Mouse (Mus musculus) spleen, adult 2 months (tissue): ENCODE measurements around the gene Rasgef1b. TPM values are rescaled to one million over a fixed set of nuclear protein-coding genes. Genes with fewer than 3 reads are reported as not detected.

Source experiments
- DNase-seq, 2 experiments: peaks; one replicate each; pipeline versions ENCODE4 v3.0.0 to v3.0.0-alpha.2; 2012 to 2021; ENCODE audit warnings: low spot score in 2 of 2, low read depth in 1 of 2
- H3K27ac ChIP-seq: fragments of 200-500 bp; 2 replicates; pipeline ENCODE4 v1.5.1; 2012; ENCODE audit warnings: low read length, inconsistent platforms; ENCODE audit not compliant: insufficient read depth
- H3K27me3 ChIP-seq: fragments of 200-500 bp; 2 replicates; pipeline ENCODE4 v1.6.1; 2012; ENCODE audit warnings: mild to moderate bottlenecking, moderate library complexity, low read length, inconsistent platforms; ENCODE audit not compliant: control insufficient read depth, insufficient read depth
- H3K36me3 ChIP-seq: fragments of 200-500 bp; 2 replicates; pipeline ENCODE4 v1.6.1; 2012; ENCODE audit warnings: mild to moderate bottlenecking, low read length, inconsistent platforms; ENCODE audit not compliant: control insufficient read depth, insufficient read depth
- H3K4me1 ChIP-seq: fragments of 200-500 bp; 2 replicates; pipeline ENCODE4 v1.6.1; 2011; ENCODE audit warnings: inconsistent platforms; ENCODE audit not compliant: control insufficient read depth, insufficient read depth, insufficient read length
- H3K4me3 ChIP-seq: fragments of 200-500 bp; 2 replicates; pipeline ENCODE4 v1.5.1; 2011; ENCODE audit warnings: mild to moderate bottlenecking, inconsistent platforms; ENCODE audit not compliant: insufficient read depth, insufficient read length; ENCODE audit errors: extremely low read depth
- CTCF ChIP-seq: fragments of 200-500 bp; IDR thresholded peaks from 2 replicates; pipeline ENCODE4 v1.5.1; 2011; ENCODE audit warnings: mild to moderate bottlenecking, inconsistent platforms; ENCODE audit not compliant: insufficient read depth, insufficient read length, insufficient replicate concordance; ENCODE audit errors: extremely low read depth
- POLR2A ChIP-seq: fragments of 200-500 bp; IDR thresholded peaks from 2 replicates; pipeline ENCODE4 v1.6.1; 2011; ENCODE audit warnings: low read depth, low read length, inconsistent platforms
- WGBS: fragments of 180-500 bp; shearing (Covaris S2); methylation state at CpG from one replicate; pipeline ENCODE4 v1.1.7; 2018; 5-methylcytosine and 5-hydroxymethylcytosine counted together
- polyA plus RNA-seq: library from polyadenylated mRNA; depleted of rRNA; stranded (reverse); fragments of >200 nt; gene quantifications from 2 replicates; pipeline ENCODE4 v1.2.3, GENCODE M21; 2012

Rasgef1b gene
- polyA plus RNA-seq, 1 experiment: 13.9 TPM

DNA sequence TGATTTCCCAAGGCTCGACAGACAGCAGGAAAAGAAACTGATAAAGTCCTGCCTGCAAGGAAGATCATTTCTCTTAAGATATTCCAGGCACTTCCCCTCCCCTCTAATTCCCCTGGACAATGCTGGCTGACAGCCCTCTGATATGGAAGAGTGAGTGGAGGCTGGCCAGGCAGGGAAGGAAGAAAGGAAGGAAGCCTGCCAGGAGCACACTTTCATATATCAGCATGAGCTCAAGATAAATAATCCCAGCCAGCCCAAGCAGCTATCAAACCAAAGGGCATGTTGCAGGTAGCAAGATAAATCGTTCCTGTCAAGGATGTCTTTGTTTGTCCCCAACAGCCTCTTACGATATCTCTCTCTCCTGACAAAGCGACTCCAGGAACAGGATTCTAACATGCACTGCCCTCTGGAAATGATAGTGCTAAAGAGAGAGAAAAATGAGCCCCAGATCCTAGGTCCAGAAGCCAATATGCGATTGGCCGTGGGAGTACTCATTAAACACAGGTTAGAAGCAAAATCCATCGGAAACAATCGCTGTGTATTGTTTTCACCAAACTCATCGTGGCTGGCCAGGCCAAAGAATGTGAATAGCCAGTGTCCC, 58.8 kb downstream of the Rasgef1b start:
- H3K36me3 ChIP-seq: no peaks in the 10 kb centered on the region
- no peak overlapping the region for H3K4me3 ChIP-seq
- DNase-seq: no peak
- H3K4me1 ChIP-seq: no peaks in the 10 kb centered on the region
- TF ChIP-seq CTCF (no peak), POLR2A (no peak)
- H3K27me3 ChIP-seq: no peaks in the 10 kb centered on the region
- H3K27ac ChIP-seq: no peak overlapping the region
- WGBS: 51% methylated on average over 9 of the region's 9 CpGs

DNA sequence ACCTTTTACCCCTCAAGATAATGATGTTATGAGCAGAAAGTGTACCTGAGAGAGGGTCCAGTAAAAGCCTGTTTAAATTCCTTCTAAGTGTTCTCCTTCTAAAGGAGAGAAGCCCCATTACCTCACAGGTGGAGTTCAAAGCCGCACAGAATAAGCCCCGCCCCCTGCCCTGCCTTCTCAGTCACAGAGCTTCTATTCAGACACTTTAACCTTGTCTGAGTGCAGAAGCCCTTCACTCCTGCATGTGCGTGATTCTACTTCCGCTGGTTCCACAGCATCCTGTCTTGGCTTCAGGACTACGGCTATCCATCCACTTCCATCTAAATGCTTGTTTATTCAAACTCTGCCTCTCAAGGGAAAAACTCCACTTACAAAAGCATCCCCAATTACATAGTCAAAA, 72.8 kb downstream of the Rasgef1b start:
- no peak overlapping the region for H3K4me3 ChIP-seq
- 64% methylated on average over 5 of the region's 5 CpGs for WGBS

DNA sequence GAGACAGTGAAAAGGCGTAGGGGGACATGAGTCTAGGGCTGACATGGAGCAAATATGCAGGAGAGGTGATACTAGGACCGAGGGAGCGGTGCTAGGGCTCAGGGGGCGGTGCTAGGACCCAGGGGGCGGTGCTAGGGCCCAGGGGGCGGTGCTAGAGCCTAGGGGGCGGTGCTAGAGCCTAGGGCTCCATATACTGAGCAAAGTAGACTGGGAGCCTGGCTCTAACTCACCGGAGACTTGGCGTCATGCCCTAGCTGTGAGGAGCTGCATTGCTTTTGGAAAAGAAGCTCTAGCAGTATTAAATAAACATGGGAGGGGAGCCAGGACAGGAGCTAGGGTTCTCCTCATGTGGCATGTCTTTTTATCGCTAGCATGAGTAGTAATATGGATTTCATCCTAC, 75.9 kb downstream of the Rasgef1b start:
- no peak for DNase-seq
- WGBS: 74% methylated on average over 10 of the region's 10 CpGs
- no peaks in the 10 kb centered on the region for H3K27me3 ChIP-seq
- no peak overlapping the region for H3K27ac ChIP-seq
- no peak for TF ChIP-seq CTCF
- no peak for TF ChIP-seq POLR2A
- H3K36me3 ChIP-seq: no peaks in the 10 kb centered on the region
- no peaks in the 10 kb centered on the region for H3K4me1 ChIP-seq
- no peak overlapping the region for H3K4me3 ChIP-seq

More for the DNA sequence above, 72.8 kb downstream of the Rasgef1b start:
- no peak for TF ChIP-seq POLR2A
- no peak for TF ChIP-seq CTCF
- H3K36me3 ChIP-seq: no peaks in the 10 kb centered on the region
- no peak overlapping the region for H3K27ac ChIP-seq
- no peak for DNase-seq
- H3K27me3 ChIP-seq: no peaks in the 10 kb centered on the region
- H3K4me1 ChIP-seq: no peaks in the 10 kb centered on the region

DNA sequence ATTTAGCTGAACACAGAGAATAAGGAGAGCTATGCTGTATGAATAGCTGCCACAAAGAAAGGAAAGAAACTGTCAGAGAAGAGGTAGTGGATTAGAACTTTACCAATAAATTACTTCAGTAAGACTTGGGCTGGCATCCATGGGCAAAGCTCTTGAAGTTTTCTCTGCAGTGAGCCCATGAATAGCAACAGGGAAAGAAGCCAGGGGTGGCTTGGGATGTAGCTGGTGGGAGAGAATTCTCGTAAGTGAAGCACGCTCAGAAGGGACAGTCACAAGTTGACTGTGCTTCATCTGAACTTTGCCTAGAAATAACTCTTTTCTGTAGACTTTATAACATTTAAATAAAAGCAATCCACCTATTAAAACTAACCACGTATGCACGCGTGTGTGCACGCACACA, 87.5 kb downstream of the Rasgef1b start:
- no peak for DNase-seq
- no peaks in the 10 kb centered on the region for H3K27me3 ChIP-seq
- TF ChIP-seq POLR2A (no peak), CTCF (no peak)
- WGBS: 87% methylated on average over 6 of the region's 6 CpGs
- H3K36me3 ChIP-seq: no peaks in the 10 kb centered on the region
- H3K27ac ChIP-seq: no peak overlapping the region
- no peaks in the 10 kb centered on the region for H3K4me1 ChIP-seq
- no peak overlapping the region for H3K4me3 ChIP-seq

DNA sequence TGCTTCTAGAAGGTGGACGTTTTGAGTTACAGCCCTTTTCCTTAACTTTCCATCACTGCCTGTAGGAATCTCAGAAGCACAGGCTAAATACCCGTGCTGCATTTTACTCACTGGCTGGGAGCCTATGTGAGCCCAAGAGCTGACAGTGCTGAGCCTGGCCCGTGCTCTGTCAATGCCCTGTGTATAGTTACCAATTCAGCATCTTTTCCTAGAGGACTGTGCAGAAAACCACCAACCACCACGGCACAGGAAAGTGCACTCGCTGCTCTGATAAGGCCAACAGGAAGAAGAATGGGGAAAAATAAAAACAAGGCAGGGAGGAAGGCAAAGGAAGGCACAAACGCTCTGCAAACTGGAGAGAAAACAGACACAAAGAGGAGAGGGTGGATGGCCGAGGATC, 92.3 kb downstream of the Rasgef1b start:
- DNase-seq: no peak
- Histone ChIP-seq H3K27ac (no peak overlapping the region), H3K36me3 (no peaks in the 10 kb centered on the region), H3K27me3 (no peaks in the 10 kb centered on the region), H3K4me3 (no peak overlapping the region), H3K4me1 (no peaks in the 10 kb centered on the region)
- TF ChIP-seq POLR2A: no peak
- no peak for TF ChIP-seq CTCF
- 17% methylated on average over 7 of the region's 7 CpGs for WGBS

DNA sequence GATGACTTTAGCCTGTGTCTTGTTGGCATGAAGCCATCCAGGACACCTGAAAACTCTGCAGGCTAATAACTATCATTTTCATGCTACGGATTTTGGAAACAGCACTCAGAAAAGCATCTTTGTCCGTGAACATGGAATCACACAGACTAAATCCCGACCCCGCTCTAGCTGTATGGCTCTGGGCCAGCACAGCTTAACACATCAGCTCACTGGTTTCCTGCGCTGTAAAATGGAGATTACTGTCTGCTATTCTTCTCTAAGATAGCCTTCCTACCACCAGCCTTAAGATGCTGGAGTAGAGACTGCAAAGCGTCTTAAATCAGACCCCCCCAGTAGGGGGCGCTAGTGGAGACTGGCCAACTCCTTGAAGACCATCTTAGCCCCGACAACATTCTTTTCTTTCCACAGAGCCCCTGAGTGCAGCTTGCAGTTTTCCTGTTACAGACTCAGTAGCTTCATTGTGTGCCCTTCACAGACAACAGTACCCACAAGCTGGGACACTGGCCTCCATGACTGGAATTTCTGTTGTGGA, 94.8 kb downstream of the Rasgef1b start:
- WGBS: 85% methylated on average over 8 of the region's 8 CpGs
- TF ChIP-seq CTCF (no peak), POLR2A (no peak)
- DNase-seq: no peak

DNA sequence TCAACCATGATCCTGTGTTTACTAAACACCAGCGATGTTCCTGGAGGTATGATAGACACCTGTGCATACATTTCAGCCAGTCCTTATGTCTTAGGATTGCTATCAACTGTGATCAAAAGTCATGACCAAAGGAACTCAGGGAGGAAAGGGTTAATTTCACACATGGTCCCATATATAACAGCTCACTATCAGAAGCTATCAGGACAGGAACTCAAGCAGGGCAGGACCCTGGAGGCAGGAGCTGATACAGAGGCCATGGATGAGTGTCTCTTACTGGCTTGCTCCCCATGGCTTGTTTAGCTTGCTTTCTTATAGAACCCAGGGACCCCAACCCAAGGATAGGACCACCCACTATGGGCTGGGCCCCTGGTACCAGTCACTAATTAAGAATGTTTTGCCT, 95.3 kb downstream of the Rasgef1b start:
- no peaks in the 10 kb centered on the region for H3K27me3 ChIP-seq
- no peak overlapping the region for H3K27ac ChIP-seq
- H3K4me3 ChIP-seq: no peak overlapping the region
- DNase-seq: no peak
- no peaks in the 10 kb centered on the region for H3K36me3 ChIP-seq
- TF ChIP-seq POLR2A (no peak), CTCF (no peak)
- no peaks in the 10 kb centered on the region for H3K4me1 ChIP-seq
- WGBS: 86% methylated on average over 1 of the region's 1 CpGs

More for the DNA sequence above, 94.8 kb downstream of the Rasgef1b start:
- no peak overlapping the region for H3K27ac ChIP-seq
- no peaks in the 10 kb centered on the region for H3K4me1 ChIP-seq
- no peak overlapping the region for H3K4me3 ChIP-seq
- no peaks in the 10 kb centered on the region for H3K36me3 ChIP-seq
- H3K27me3 ChIP-seq: no peaks in the 10 kb centered on the region
